Mouse (Mus musculus): ENCODE measurements around the gene Creb5. TPM values are rescaled to one million over a fixed set of nuclear protein-coding genes. Genes with fewer than 3 reads are reported as not detected.

Gene Creb5
- total RNA-seq, 2 experiments from 2014 or later = 12.5 to 15.7 TPM

GRCm38 (mm10) chr6:53721595-53721994 lies 434.5 kb downstream of the Creb5 start:
- intact Hi-C loops (cut with DNase I) = loop anchor here (1.0 to 10.0 kb wide), 3 partner anchors 177 to 559 kb away; no protein-coding TSS in a partner anchor
- peak; percentile 67 to 82 for DNase-seq

- no peak for DNase-seq
- intact Hi-C loops (cut with DNase I) = loop anchor here (2.0 to 10.0 kb wide), 3 partner anchors 178 to 560 kb away; no protein-coding TSS in a partner anchor
Observed at GRCm38 (mm10) chr6:53722694-53723093, 435.6 kb downstream of the Creb5 start.

- DNase-seq = no peak
- intact Hi-C loops (cut with DNase I) = no loop called here
Observed at GRCm38 (mm10) chr6:53730487-53730886, 443.4 kb downstream of the Creb5 start.

- intact Hi-C loops (cut with DNase I) = no loop called here
- DNase-seq = no peak
Observed at GRCm38 (mm10) chr6:53730996-53731485, 444.0 kb downstream of the Creb5 start.

GRCm38 (mm10) chr6:53733546-53733945 lies 446.5 kb downstream of the Creb5 start:
- intact Hi-C loops (cut with DNase I) = no loop called here
- DNase-seq = no peak

GRCm38 (mm10) chr6:53733999-53734398 lies 446.9 kb downstream of the Creb5 start:
- intact Hi-C loops (cut with DNase I) = no loop called here
- DNase-seq = no peak

GRCm38 (mm10) chr6:53735696-53736095 lies 448.6 kb downstream of the Creb5 start:
- intact Hi-C loops (cut with DNase I) = no loop called here
- DNase-seq = no peak

GRCm38 (mm10) chr6:53738206-53738605 lies 451.1 kb downstream of the Creb5 start:
- intact Hi-C loops (cut with DNase I) = no loop called here
- no peak for DNase-seq

- no peak for DNase-seq
- intact Hi-C loops (cut with DNase I) = no loop called here
Observed at GRCm38 (mm10) chr6:53741222-53741621, 454.2 kb downstream of the Creb5 start.

Other genes starting within 250 kb of the Creb5 start
- gene Jazf1, start 218.6 kb upstream of the Creb5 start, total RNA-seq (2021) = 1 to 10 TPM; 5.0 TPM

All from heart, postnatal 14 days (tissue).